Mouse (Mus musculus) midbrain, embryonic 13.5 days (tissue): ENCODE results near the gene Cnpy3. TPM values are rescaled to one million over a fixed set of nuclear protein-coding genes. Genes with fewer than 3 reads are reported as not detected.
A peak's percentile ranks its signal among the peaks of the same experiment; 100 is the strongest.

Experiments
- ATAC-seq: fragments of 200-750 bp; cut with Nextera tagmentation; 2 replicates; pipeline ENCODE4 v1.8.0; 2017; ENCODE audit warnings: mild to moderate bottlenecking, moderate TSS enrichment, moderate library complexity
- H3K27ac ChIP-seq: fragments of 300-500 bp; sonication (generic); 2 replicates; pipeline ENCODE4 v1.5.1; 2015; ENCODE audit warnings: inconsistent platforms, mild to moderate bottlenecking, moderate library complexity
- H3K27me3 ChIP-seq: fragments of 300-500 bp; sonication (generic); 2 replicates; pipeline ENCODE4 v1.6.1; 2015; ENCODE audit warnings: mild to moderate bottlenecking, inconsistent platforms
- H3K36me3 ChIP-seq: fragments of 300-500 bp; sonication (generic); 2 replicates; pipeline ENCODE4 v1.6.1; 2015; ENCODE audit warnings: mild to moderate bottlenecking, inconsistent platforms
- H3K4me1 ChIP-seq: fragments of 300-500 bp; sonication (generic); replicated peaks from 2 replicates; pipeline ENCODE4 v1.6.1; 2015; ENCODE audit warnings: inconsistent platforms
- H3K4me2 ChIP-seq: fragments of 300-500 bp; sonication (generic); replicated peaks from 2 replicates; pipeline ENCODE4 v1.6.1; 2015; ENCODE audit warnings: moderate library complexity, mild to moderate bottlenecking, inconsistent platforms
- H3K4me3 ChIP-seq: fragments of 300-500 bp; sonication (generic); replicated peaks from 2 replicates; pipeline ENCODE4 v1.5.1; 2015; ENCODE audit warnings: mild to moderate bottlenecking, inconsistent platforms
- H3K9ac ChIP-seq: fragments of 300-500 bp; sonication (generic); replicated peaks from 2 replicates; pipeline ENCODE4 v1.6.1; 2015; ENCODE audit warnings: mild to moderate bottlenecking, inconsistent platforms
- H3K9me3 ChIP-seq: fragments of 300-500 bp; sonication (generic); 2 replicates; pipeline ENCODE4 v1.6.1; 2016; ENCODE audit warnings: mild to moderate bottlenecking, inconsistent platforms
- WGBS: fragments of 180-500 bp; shearing (Covaris S2); methylation state at CpG from one replicate; pipeline ENCODE4 v1.1.7; 2015; 5-methylcytosine and 5-hydroxymethylcytosine counted together
- polyA plus RNA-seq: library from polyadenylated mRNA; unstranded; fragments of >200 nt; fragmentation: Nextera tagmentation; extraction: Ambion mirVana; gene quantifications from 2 replicates; pipeline ENCODE4 v1.2.1, GENCODE M21; 2015

Cnpy3 gene
- polyA plus RNA-seq, 1 experiment from 2014 or later: 59.8 TPM

DNA sequence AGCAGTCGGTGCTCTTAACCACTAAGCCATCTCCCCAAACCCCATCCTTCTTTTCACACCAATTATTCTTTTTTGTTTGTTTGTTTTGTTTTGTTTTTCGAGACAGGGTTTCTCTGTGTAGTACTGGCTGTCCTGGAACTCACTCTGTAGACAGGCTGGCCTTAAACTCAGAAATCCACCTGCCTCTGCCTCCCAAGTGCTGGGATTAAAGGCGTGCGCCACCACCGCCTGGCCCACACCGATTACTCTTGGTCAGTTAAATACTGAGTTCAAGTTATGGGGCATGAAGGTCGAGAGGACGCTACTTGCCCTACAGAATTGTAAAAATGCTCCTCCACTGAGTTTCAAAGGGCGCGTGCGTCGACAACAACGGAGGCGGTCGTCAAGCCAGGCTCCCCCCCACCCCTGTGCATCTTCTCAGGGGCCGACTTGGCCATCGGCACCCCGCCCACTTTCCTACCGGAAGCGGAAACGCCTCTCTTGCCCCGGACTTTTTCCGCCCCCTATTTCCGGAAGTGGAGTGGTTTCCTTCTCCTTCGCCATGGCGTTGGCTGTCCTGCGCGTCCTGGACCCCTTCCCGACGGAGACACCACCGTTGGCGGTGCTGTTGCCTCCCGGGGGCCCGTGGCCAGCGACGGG lies 40.9 kb downstream of the Cnpy3 start, which contains the start of gene Pex6:
TSS of gene Pex6 (plus strand) at position 505 of the 639 bp plus-strand sequence.
- Histone ChIP-seq H3K9ac (peak within 1 kb of the TSS; percentile 93), H3K4me1 (peaks cover 26% of the 10 kb centered on the region), H3K27ac (peak within 1 kb of the TSS; percentile 82), H3K4me3 (peak within 1 kb of the TSS; percentile 98), H3K36me3 (peaks cover 23% of the 10 kb centered on the region), H3K4me2 (peak within 1 kb of the TSS; percentile 100), H3K27me3 (no peaks in the 10 kb centered on the region), H3K9me3 (no peaks in the 10 kb centered on the region)
- ATAC-seq: peak; percentile 93
- WGBS: 8% methylated on average over 36 of the region's 36 CpGs

DNA sequence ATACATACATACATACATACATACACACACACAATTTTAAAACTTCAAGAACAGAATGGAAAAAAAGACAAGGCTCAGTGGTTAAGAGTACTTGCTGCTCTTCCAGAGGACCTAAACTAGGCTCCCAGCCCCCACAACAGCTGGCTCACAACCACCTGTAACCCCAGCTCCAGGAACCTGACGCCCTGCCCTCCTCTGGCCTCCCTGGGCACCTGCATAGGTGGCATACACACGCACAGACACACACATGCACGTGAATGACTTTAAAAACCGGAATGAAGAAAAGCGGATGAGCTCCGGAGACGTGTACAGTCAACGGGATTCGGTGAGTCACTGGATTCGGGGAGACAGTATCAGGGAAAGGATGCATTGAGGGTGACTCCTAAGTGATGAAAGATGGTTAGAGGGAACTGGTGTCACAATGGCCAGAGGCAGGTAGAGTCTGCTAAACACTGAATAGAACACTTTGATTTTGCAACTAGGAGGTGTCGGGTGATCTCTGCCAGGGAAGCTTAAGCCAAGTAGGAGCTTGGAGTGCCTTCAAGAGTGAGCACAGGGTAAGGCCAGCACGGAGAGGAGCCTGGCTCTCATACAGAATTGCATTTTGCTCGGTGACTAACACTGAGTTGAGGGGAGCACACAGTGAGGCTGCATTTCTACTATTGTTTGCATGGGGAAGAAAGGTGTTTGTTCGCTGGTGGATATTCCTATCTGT lies 45.5 kb downstream of the Cnpy3 start:
- H3K27me3 ChIP-seq: no peaks in the 10 kb centered on the region
- ATAC-seq: no peak

DNA sequence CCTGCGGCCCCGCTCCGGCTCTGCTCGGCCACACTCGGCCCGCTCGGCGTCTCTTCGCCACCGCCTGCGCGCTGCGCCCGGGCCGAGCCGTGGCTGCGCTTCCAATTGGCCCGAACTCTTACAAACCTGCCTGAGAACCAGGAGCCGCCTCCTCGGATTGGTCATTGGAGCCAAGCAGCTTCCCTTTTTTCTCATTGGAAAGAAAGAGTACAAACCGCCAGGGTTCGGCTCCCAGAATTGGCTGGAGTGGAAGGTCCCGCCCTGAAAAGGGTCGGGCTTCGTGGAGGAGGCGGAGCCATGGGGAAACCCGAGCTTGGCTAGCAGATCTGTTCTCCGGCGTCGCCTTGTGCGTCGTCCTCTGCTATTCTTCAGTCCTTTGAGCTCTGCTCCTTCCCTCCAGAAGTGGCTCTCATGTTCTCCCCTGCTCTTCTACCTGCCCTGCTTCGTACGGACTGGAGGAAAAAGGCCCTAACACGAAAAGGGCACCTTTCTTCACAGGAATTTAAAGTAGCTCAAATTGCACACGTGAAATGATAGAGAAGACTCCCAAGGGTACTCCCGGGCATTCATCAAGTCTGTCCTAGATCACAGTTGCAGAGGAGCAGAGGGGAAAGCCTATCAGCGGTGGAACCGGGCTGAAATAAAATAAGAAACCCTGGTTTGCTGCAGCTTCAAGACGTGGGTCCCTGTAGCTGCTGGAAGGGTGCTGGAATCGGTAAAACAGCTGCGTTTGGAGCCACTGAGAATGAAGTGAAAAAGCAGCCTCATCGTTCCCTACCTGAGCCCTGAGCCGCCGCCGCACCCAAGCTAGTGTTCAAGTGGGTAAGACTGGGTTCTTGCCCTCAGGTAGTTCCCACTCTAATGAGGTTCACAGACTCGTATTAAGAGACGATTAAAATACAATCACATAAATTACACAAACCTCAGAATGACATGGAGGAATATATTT lies 46.9 kb downstream of the Cnpy3 start, which contains the start of gene Ppp2r5d:
TSS of gene Ppp2r5d (minus strand) at position 225 of the 949 bp plus-strand sequence.
- H3K36me3 ChIP-seq: peaks cover 4% of the 10 kb centered on the region; the same call in 1 of the 2 replicates
- 2% methylated on average over 48 of the region's 48 CpGs for WGBS
- H3K4me3 ChIP-seq: peak within 1 kb of the TSS; percentile 91
- H3K9ac ChIP-seq: peak within 1 kb of the TSS; percentile 97
- H3K9me3 ChIP-seq: no peaks in the 10 kb centered on the region
- ATAC-seq: peak; percentile 96
- H3K4me1 ChIP-seq: peaks cover 48% of the 10 kb centered on the region
- H3K27me3 ChIP-seq: no peaks in the 10 kb centered on the region
- peak within 1 kb of the TSS; percentile 93 for H3K27ac ChIP-seq
- peak within 1 kb of the TSS; percentile 82 for H3K4me2 ChIP-seq

More for the DNA sequence above, 45.5 kb downstream of the Cnpy3 start:
- H3K27ac ChIP-seq: no peak overlapping the region
- H3K4me3 ChIP-seq: no peak overlapping the region
- H3K4me1 ChIP-seq: peaks cover 40% of the 10 kb centered on the region
- H3K9me3 ChIP-seq: no peaks in the 10 kb centered on the region
- WGBS: 95% methylated on average over 14 of the region's 14 CpGs
- H3K9ac ChIP-seq: no peak overlapping the region
- no peaks in the 10 kb centered on the region for H3K36me3 ChIP-seq
- no peak overlapping the region for H3K4me2 ChIP-seq

- peak overlapping the region; percentile 91 for H3K4me3 ChIP-seq
- H3K27me3 ChIP-seq: no peaks in the 10 kb centered on the region
- peak overlapping the region; percentile 82 for H3K4me2 ChIP-seq
- WGBS: 5% methylated on average over 34 of the region's 41 CpGs
- no peaks in the 10 kb centered on the region for H3K9me3 ChIP-seq
- peak overlapping the region; percentile 97 for H3K9ac ChIP-seq
- H3K27ac ChIP-seq: peak overlapping the region; percentile 86
- peaks cover 48% of the 10 kb centered on the region for H3K4me1 ChIP-seq
- peak; percentile 84 for ATAC-seq
- H3K36me3 ChIP-seq: peaks cover 12% of the 10 kb centered on the region
Observed at GRCm38 (mm10) chr17:46703971-46704886, 47.8 kb downstream of the Cnpy3 start.

DNA sequence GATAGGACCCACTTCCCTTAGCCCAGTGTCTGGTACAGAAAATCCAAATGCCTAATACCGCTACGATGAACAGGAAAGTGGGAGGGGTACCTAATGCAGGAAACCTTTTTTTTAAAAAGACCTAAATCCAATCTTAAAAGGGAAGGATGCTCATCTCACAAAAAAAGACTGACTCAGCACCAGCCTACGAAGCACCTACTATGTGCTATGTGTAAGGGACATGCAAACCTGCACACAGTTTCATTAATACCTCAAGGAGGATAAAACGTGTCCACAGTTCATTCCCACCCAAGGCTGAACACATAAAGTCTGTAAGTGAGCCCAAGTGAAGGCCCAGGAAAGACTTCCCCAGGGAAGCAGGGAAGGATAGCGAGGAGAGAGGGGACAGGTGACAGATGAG lies 49.5 kb downstream of the Cnpy3 start:
- peak overlapping the region; percentile 82 for H3K4me2 ChIP-seq
- 95% methylated on average over 5 of the region's 5 CpGs for WGBS
- peaks cover 29% of the 10 kb centered on the region for H3K36me3 ChIP-seq
- no peaks in the 10 kb centered on the region for H3K9me3 ChIP-seq
- ATAC-seq: no peak
- H3K4me3 ChIP-seq: peak overlapping the region; percentile 91; the same call in 1 of the 2 replicates
- no peaks in the 10 kb centered on the region for H3K27me3 ChIP-seq
- peak overlapping the region; percentile 97 for H3K9ac ChIP-seq
- H3K4me1 ChIP-seq: peaks cover 48% of the 10 kb centered on the region
- H3K27ac ChIP-seq: no peak overlapping the region

DNA sequence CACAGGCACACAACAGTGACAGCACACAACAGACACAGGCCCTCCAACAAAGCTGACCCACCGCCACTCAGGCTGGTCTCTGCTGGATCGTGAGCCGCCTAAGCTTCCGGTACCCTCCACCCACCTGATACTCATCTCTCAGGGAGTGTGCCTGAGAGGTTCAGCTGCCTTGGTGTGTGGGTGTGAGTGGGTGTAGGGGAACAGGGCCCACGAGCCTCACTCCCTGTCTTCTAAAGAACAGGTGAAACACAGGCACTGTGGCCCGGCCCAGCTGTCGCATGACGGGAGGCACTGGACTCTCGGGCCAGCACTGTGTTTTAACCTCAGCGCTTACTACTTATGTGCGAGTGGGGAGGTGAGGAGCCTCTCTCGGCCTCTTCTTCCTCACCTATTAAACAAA lies 49.9 kb downstream of the Cnpy3 start:
- Histone ChIP-seq H3K27ac (no peak overlapping the region), H3K4me2 (no peak overlapping the region), H3K27me3 (no peaks in the 10 kb centered on the region), H3K4me3 (no peak overlapping the region), H3K4me1 (peaks cover 48% of the 10 kb centered on the region), H3K9me3 (no peaks in the 10 kb centered on the region), H3K36me3 (peaks cover 29% of the 10 kb centered on the region), H3K9ac (peak overlapping the region; percentile 44)
- WGBS: 89% methylated on average over 12 of the region's 12 CpGs
- no peak for ATAC-seq

- Histone ChIP-seq H3K4me2 (no peak overlapping the region; the same call in 1 of the 2 replicates), H3K27ac (0 out of 2 replicates have a peak overlapping the region, but pooled peaks have one; percentile 19)
Observed at GRCm38 (mm10) chr17:46701489-46701888, 50.5 kb downstream of the Cnpy3 start.

GRCm38 (mm10) chr17:46699912-46700311 lies 52.1 kb downstream of the Cnpy3 start:
- H3K4me2 ChIP-seq: no peak overlapping the region
- no peak for ATAC-seq
- H3K27me3 ChIP-seq: no peaks in the 10 kb centered on the region
- no peak overlapping the region for H3K4me3 ChIP-seq
- H3K4me1 ChIP-seq: peaks cover 34% of the 10 kb centered on the region
- H3K36me3 ChIP-seq: peaks cover 37% of the 10 kb centered on the region
- H3K9ac ChIP-seq: no peak overlapping the region
- no peaks in the 10 kb centered on the region for H3K9me3 ChIP-seq
- 89% methylated on average over 3 of the region's 3 CpGs for WGBS
- no peak overlapping the region for H3K27ac ChIP-seq

More at GRCm38 (mm10) chr17:46701489-46701888, 50.5 kb downstream of the Cnpy3 start:
- no peak overlapping the region for H3K4me3 ChIP-seq
- H3K27me3 ChIP-seq: no peaks in the 10 kb centered on the region
- H3K9ac ChIP-seq: peak overlapping the region; percentile 44; the same call in 1 of the 2 replicates
- no peaks in the 10 kb centered on the region for H3K9me3 ChIP-seq
- H3K4me1 ChIP-seq: peaks cover 42% of the 10 kb centered on the region
- peaks cover 29% of the 10 kb centered on the region for H3K36me3 ChIP-seq
- 85% methylated on average over 12 of the region's 12 CpGs for WGBS
- ATAC-seq: no peak

- Histone ChIP-seq H3K4me2 (no peak overlapping the region), H3K4me1 (peaks cover 34% of the 10 kb centered on the region), H3K4me3 (no peak overlapping the region), H3K9ac (no peak overlapping the region), H3K27ac (no peak overlapping the region), H3K9me3 (no peaks in the 10 kb centered on the region), H3K27me3 (no peaks in the 10 kb centered on the region), H3K36me3 (peaks cover 37% of the 10 kb centered on the region)
- ATAC-seq: no peak
- 85% methylated on average over 5 of the region's 5 CpGs for WGBS
Observed at GRCm38 (mm10) chr17:46699245-46699644, 52.8 kb downstream of the Cnpy3 start.

DNA sequence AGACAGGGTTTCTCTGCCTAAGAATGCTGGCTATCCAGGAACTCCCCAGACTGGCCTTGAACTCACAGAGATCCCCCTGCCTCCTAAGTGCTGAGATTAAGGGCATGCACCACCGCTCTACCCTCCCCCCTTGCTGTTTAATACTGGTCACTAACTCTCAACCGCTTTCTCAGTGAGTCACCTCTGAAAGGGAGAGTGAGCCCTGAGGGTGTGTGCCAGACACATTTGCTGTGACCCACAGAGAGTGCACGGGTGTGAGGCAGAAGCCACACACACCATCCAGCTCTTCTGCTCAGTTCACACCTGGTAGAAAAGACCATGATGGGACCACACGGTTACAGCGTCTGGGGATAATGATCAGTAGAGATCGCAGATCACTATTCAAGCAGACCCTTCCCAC lies 53.5 kb downstream of the Cnpy3 start:
- H3K27me3 ChIP-seq: no peaks in the 10 kb centered on the region
- H3K27ac ChIP-seq: no peak overlapping the region
- no peaks in the 10 kb centered on the region for H3K9me3 ChIP-seq
- peaks cover 27% of the 10 kb centered on the region for H3K4me1 ChIP-seq
- H3K4me3 ChIP-seq: no peak overlapping the region
- H3K4me2 ChIP-seq: no peak overlapping the region
- 95% methylated on average over 6 of the region's 6 CpGs for WGBS
- ATAC-seq: no peak
- no peak overlapping the region for H3K9ac ChIP-seq
- peaks cover 37% of the 10 kb centered on the region for H3K36me3 ChIP-seq
